Mouse (Mus musculus) cerebellum, adult 2 months (tissue): ENCODE results near the gene Atad3a.
A peak's percentile ranks its signal among the peaks of the same experiment; 100 is the strongest.

Experiments
- CTCF ChIP-seq: fragments of 200-500 bp; IDR thresholded peaks from 2 replicates; pipeline ENCODE4 v1.5.1; 2011; ENCODE audit warnings: low read depth, mild to moderate bottlenecking, control low read depth, low read length, moderate library complexity, borderline replicate concordance; ENCODE audit not compliant: insufficient read depth
- POLR2A ChIP-seq: fragments of 200-500 bp; IDR thresholded peaks from 2 replicates; pipeline ENCODE4 v1.6.1; 2011; ENCODE audit warnings: low read length, control low read depth, borderline replicate concordance; ENCODE audit not compliant: insufficient read depth

GRCm38 (mm10) chr4:155744474-155744873 is 16.4 kb downstream of the Atad3a start:
- TF ChIP-seq CTCF (no peak), POLR2A (peak; percentile 15; the same call in 1 of the 2 replicates)
